Mouse (Mus musculus): ENCODE data around the gene Xpc.

DNA sequence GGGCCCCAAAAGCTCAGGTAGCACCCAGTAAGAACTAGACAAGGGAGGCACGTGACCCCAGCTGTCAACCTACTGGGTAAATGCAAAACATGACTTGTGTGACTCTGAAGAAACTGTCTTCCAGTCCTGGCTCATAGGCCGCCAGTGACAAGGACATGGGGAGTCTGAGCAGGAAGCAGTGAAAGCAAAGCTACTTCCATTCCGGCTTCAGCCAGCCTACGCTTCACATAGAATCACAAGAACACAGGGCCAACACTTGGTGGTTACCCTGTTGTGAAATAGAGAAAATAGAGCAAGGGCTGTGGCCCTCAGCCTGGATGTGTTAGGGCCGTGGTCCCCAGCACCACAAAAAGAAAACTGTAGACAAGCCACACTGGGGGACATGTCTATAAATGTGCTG is 7.1 kb upstream of the Xpc start:
- TF ChIP-seq POLR2A (IDR thresholded peaks at IDR 0.05; ENCODE audit: low read depth, low read length) (no peak), CTCF (IDR thresholded peaks at IDR 0.05; ENCODE audit: extremely low read depth, insufficient read length, insufficient replicate concordance, low read depth, low read length) (no peak)

Data from small intestine, adult 2 months (tissue).